Mouse (Mus musculus): ENCODE results near the gene Oxa1l. TPM values are rescaled to one million over a fixed set of nuclear protein-coding genes. Genes with fewer than 3 reads are reported as not detected.

The Oxa1l gene
- polyA plus RNA-seq, 1 experiment: 28.6 TPM

GRCm38 (mm10) chr14:54397872-54398527, 37.4 kb downstream of the Oxa1l start:
- no peaks in the 10 kb centered on the region for H3K36me3 ChIP-seq (ENCODE audit: control insufficient read depth, insufficient read depth, low read length)
- TF ChIP-seq CTCF (IDR thresholded peaks at IDR 0.05; ENCODE audit: control insufficient read depth, insufficient read depth, insufficient replicate concordance, low read depth, low read length) (no peak), POLR2A (IDR thresholded peaks at IDR 0.05; ENCODE audit: control insufficient read depth, low read depth, low read length) (no peak)
- peaks cover 7% of the 10 kb centered on the region for H3K4me1 ChIP-seq (ENCODE audit: control insufficient read depth, insufficient read depth, low read length)
- H3K27me3 ChIP-seq (ENCODE audit: control insufficient read depth, insufficient read depth, low read length): no peaks in the 10 kb centered on the region
- H3K27ac ChIP-seq (ENCODE audit: control insufficient read depth, insufficient read depth, low read depth, low read length): no peak overlapping the region
- H3K4me3 ChIP-seq (ENCODE audit: control insufficient read depth, low read depth, low read length): no peak overlapping the region

- Histone ChIP-seq H3K36me3 (ENCODE audit: control insufficient read depth, insufficient read depth, low read length) (no peaks in the 10 kb centered on the region), H3K27ac (ENCODE audit: control insufficient read depth, insufficient read depth, low read depth, low read length) (no peak overlapping the region), H3K4me1 (ENCODE audit: control insufficient read depth, insufficient read depth, low read length) (peaks cover 7% of the 10 kb centered on the region), H3K4me3 (ENCODE audit: control insufficient read depth, low read depth, low read length) (no peak overlapping the region), H3K27me3 (ENCODE audit: control insufficient read depth, insufficient read depth, low read length) (no peaks in the 10 kb centered on the region)
- TF ChIP-seq CTCF (IDR thresholded peaks at IDR 0.05; ENCODE audit: control insufficient read depth, insufficient read depth, insufficient replicate concordance, low read depth, low read length): no peak
- TF ChIP-seq POLR2A (IDR thresholded peaks at IDR 0.05; ENCODE audit: control insufficient read depth, low read depth, low read length): no peak
Measured at GRCm38 (mm10) chr14:54398528-54398916, 37.9 kb downstream of the Oxa1l start.

GRCm38 (mm10) chr14:54398921-54399382, 38.3 kb downstream of the Oxa1l start:
- TF ChIP-seq CTCF (IDR thresholded peaks at IDR 0.05; ENCODE audit: control insufficient read depth, insufficient read depth, insufficient replicate concordance, low read depth, low read length) (no peak), POLR2A (IDR thresholded peaks at IDR 0.05; ENCODE audit: control insufficient read depth, low read depth, low read length) (no peak)
- H3K27me3 ChIP-seq (ENCODE audit: control insufficient read depth, insufficient read depth, low read length): no peaks in the 10 kb centered on the region
- peaks cover 7% of the 10 kb centered on the region for H3K4me1 ChIP-seq (ENCODE audit: control insufficient read depth, insufficient read depth, low read length)
- H3K36me3 ChIP-seq (ENCODE audit: control insufficient read depth, insufficient read depth, low read length): no peaks in the 10 kb centered on the region
- H3K4me3 ChIP-seq (ENCODE audit: control insufficient read depth, low read depth, low read length): no peak overlapping the region
- H3K27ac ChIP-seq (ENCODE audit: control insufficient read depth, insufficient read depth, low read depth, low read length): no peak overlapping the region; the same call in 1 of the 2 replicates

- H3K4me1 ChIP-seq (ENCODE audit: control insufficient read depth, insufficient read depth, low read length): peaks cover under 1% of the 10 kb centered on the region; the same call in 1 of the 2 replicates
- no peaks in the 10 kb centered on the region for H3K27me3 ChIP-seq (ENCODE audit: control insufficient read depth, insufficient read depth, low read length)
- no peaks in the 10 kb centered on the region for H3K36me3 ChIP-seq (ENCODE audit: control insufficient read depth, insufficient read depth, low read length)
- no peak overlapping the region for H3K4me3 ChIP-seq (ENCODE audit: control insufficient read depth, low read depth, low read length)
- no peak for TF ChIP-seq POLR2A (IDR thresholded peaks at IDR 0.05; ENCODE audit: control insufficient read depth, low read depth, low read length)
- no peak overlapping the region for H3K27ac ChIP-seq (ENCODE audit: control insufficient read depth, insufficient read depth, low read depth, low read length)
Measured at GRCm38 (mm10) chr14:54401723-54402122, 41.1 kb downstream of the Oxa1l start.

- Histone ChIP-seq H3K27ac (ENCODE audit: control insufficient read depth, insufficient read depth, low read depth, low read length) (no peak overlapping the region), H3K4me3 (ENCODE audit: control insufficient read depth, low read depth, low read length) (no peak overlapping the region), H3K27me3 (ENCODE audit: control insufficient read depth, insufficient read depth, low read length) (no peaks in the 10 kb centered on the region), H3K36me3 (ENCODE audit: control insufficient read depth, insufficient read depth, low read length) (no peaks in the 10 kb centered on the region), H3K4me1 (ENCODE audit: control insufficient read depth, insufficient read depth, low read length) (no peaks in the 10 kb centered on the region)
- TF ChIP-seq CTCF (IDR thresholded peaks at IDR 0.05; ENCODE audit: control insufficient read depth, insufficient read depth, insufficient replicate concordance, low read depth, low read length): no peak
- TF ChIP-seq POLR2A (IDR thresholded peaks at IDR 0.05; ENCODE audit: control insufficient read depth, low read depth, low read length): no peak
Measured at GRCm38 (mm10) chr14:54408336-54409056, 47.9 kb downstream of the Oxa1l start.

GRCm38 (mm10) chr14:54409057-54409645, 48.5 kb downstream of the Oxa1l start:
- no peaks in the 10 kb centered on the region for H3K36me3 ChIP-seq (ENCODE audit: control insufficient read depth, insufficient read depth, low read length)
- no peaks in the 10 kb centered on the region for H3K27me3 ChIP-seq (ENCODE audit: control insufficient read depth, insufficient read depth, low read length)
- H3K4me3 ChIP-seq (ENCODE audit: control insufficient read depth, low read depth, low read length): no peak overlapping the region
- no peak for TF ChIP-seq CTCF (IDR thresholded peaks at IDR 0.05; ENCODE audit: control insufficient read depth, insufficient read depth, insufficient replicate concordance, low read depth, low read length)
- TF ChIP-seq POLR2A (IDR thresholded peaks at IDR 0.05; ENCODE audit: control insufficient read depth, low read depth, low read length): no peak
- no peak overlapping the region for H3K27ac ChIP-seq (ENCODE audit: control insufficient read depth, insufficient read depth, low read depth, low read length)
- peaks cover 2% of the 10 kb centered on the region; the same call in 1 of the 2 replicates for H3K4me1 ChIP-seq (ENCODE audit: control insufficient read depth, insufficient read depth, low read length)

Measured in testis, adult 2 months (tissue).